In genomic region chr4:129701503-129702377, GRCm38 (mm10) we compare ENCODE assay signal across 8 mouse cellular contexts. TPM values are rescaled to one million over a fixed set of nuclear protein-coding genes. Genes with fewer than 3 reads are reported as not detected.
DNase-seq lines count a peak whose midpoint lies in the region; ATAC-seq and TF ChIP-seq lines count a peak whose summit lies in the region.

No protein-coding gene starts in this region.

- H3K9ac ChIP-seq in ES-E14 (ENCODE audit: insufficient read depth, low read depth, low read length, poor library complexity, severe bottlenecking), result no peak overlapping the region
- peak overlapping the region; percentile 48 for H3K9ac ChIP-seq in forebrain, embryonic 13.5 days
- H3K9ac ChIP-seq in liver, embryonic 16.5 days (ENCODE audit: low read depth, low read length), result no peak overlapping the region
- peak overlapping the region; percentile 47 for H3K9ac ChIP-seq in neural tube, embryonic 13.5 days

- peak; percentile 91 for DNase-seq in ES-E14 (ENCODE audit: low read depth, low spot score)
- peak; percentile 75 for DNase-seq in cerebellum, adult 11 months
- DNase-seq in heart, postnatal 10 days, result peak; percentile 91 to 93
- DNase-seq in kidney, postnatal 4 days, result peak; percentile 90 to 92
- DNase-seq in telencephalon, adult 2 months (ENCODE audit: low read depth, low spot score), result peak; percentile 79

- H3K4me2 ChIP-seq in forebrain, embryonic 13.5 days, result peak overlapping the region; percentile 15
- H3K4me2 ChIP-seq in liver, embryonic 16.5 days (ENCODE audit: low read depth, low read length), result peak overlapping the region; percentile 51
- H3K4me2 ChIP-seq in neural tube, embryonic 13.5 days, result peak overlapping the region; percentile 19

- ATAC-seq in forebrain, embryonic 13.5 days, result peak; percentile 33
- peak; percentile 17 for ATAC-seq in liver, embryonic 16.5 days (ENCODE audit: low read depth)
- ATAC-seq in neural tube, embryonic 13.5 days (ENCODE audit: low read depth), result peak; percentile 17; the same call in 1 of the 2 replicates

- no peak overlapping the region for H3K4me3 ChIP-seq in ES-E14 (ENCODE audit: insufficient read depth in 1 of 2, low read depth in 1 of 2, low read length in 2 of 2, poor library complexity in 1 of 2, severe bottlenecking in 1 of 2)
- no peak overlapping the region for H3K4me3 ChIP-seq in forebrain, embryonic 13.5 days
- 0 out of 2 replicates have a peak overlapping the region, but pooled peaks have one; percentile 22 for H3K4me3 ChIP-seq in liver, embryonic 16.5 days (ENCODE audit: low read depth, low read length)
- H3K4me3 ChIP-seq in neural tube, embryonic 13.5 days, result no peak overlapping the region

- intact Hi-C loops in heart, postnatal 10 days (cut with DNase I), result loop anchor here (2.0 to 10.0 kb wide), 5 partner anchors 41 to 383 kb away; partner anchors contain the start of genes Adgrb2, Khdrbs1 and Spocd1

- in situ Hi-C loops in ES-E14 (cut with MboI; ENCODE audit: low sequenced_read_pairs in 2 of 2, unreplicated experiment in 2 of 2), result no loop called here

- no peaks in the 10 kb centered on the region; a peak in 1 of 4 replicates for H3K4me1 ChIP-seq in ES-E14 (ENCODE audit: control insufficient read depth in 2 of 2, insufficient read depth in 2 of 2, low read length in 2 of 2, poor library complexity in 1 of 2)
- H3K4me1 ChIP-seq in forebrain, embryonic 13.5 days, result peaks cover 50% of the 10 kb centered on the region
- H3K4me1 ChIP-seq in liver, embryonic 16.5 days (ENCODE audit: control insufficient read depth, low read depth, low read length), result peaks cover 10% of the 10 kb centered on the region
- peaks cover 76% of the 10 kb centered on the region for H3K4me1 ChIP-seq in neural tube, embryonic 13.5 days (replicated peaks)

- no peaks in the 10 kb centered on the region for H3K9me3 ChIP-seq in ES-E14 (ENCODE audit: control insufficient read depth, insufficient read depth, low read depth, low read length)
- no peaks in the 10 kb centered on the region for H3K9me3 ChIP-seq in forebrain, embryonic 13.5 days (replicated peaks)
- H3K9me3 ChIP-seq in liver, embryonic 16.5 days (replicated peaks; ENCODE audit: control insufficient read depth, low read length), result no peaks in the 10 kb centered on the region
- no peaks in the 10 kb centered on the region for H3K9me3 ChIP-seq in neural tube, embryonic 13.5 days

- no peaks in the 10 kb centered on the region for H3K27me3 ChIP-seq in forebrain, embryonic 13.5 days
- H3K27me3 ChIP-seq in liver, embryonic 16.5 days (ENCODE audit: control insufficient read depth, insufficient read depth, low read depth, low read length), result no peaks in the 10 kb centered on the region
- H3K27me3 ChIP-seq in neural tube, embryonic 13.5 days, result no peaks in the 10 kb centered on the region

- H3K27ac ChIP-seq in ES-E14 (ENCODE audit: insufficient read depth, low read depth, low read length, poor library complexity, severe bottlenecking), result no peak overlapping the region
- H3K27ac ChIP-seq in forebrain, embryonic 13.5 days, result peak overlapping the region; percentile 91
- no peak overlapping the region for H3K27ac ChIP-seq in liver, embryonic 16.5 days (ENCODE audit: low read length)
- H3K27ac ChIP-seq in neural tube, embryonic 13.5 days (replicated peaks), result peak overlapping the region; percentile 91

- WGBS in forebrain, embryonic 13.5 days, result 40% methylated on average over 17 of the region's 17 CpGs
- 38% methylated on average over 17 of the region's 17 CpGs for WGBS in liver, embryonic 16.5 days (ENCODE audit: insufficient replicate concordance)
- 52% methylated on average over 17 of the region's 17 CpGs for WGBS in neural tube, embryonic 13.5 days

- peaks cover 14% of the 10 kb centered on the region for H3K36me3 ChIP-seq in ES-E14 (ENCODE audit: control insufficient read depth, insufficient read depth, low read length, poor library complexity, severe bottlenecking)
- H3K36me3 ChIP-seq in forebrain, embryonic 13.5 days (ENCODE audit: poor library complexity, severe bottlenecking), result peaks cover 37% of the 10 kb centered on the region
- H3K36me3 ChIP-seq in liver, embryonic 16.5 days (ENCODE audit: control insufficient read depth, insufficient read depth), result 0 out of 2 replicates have a peak, but pooled peaks cover 4% of the 10 kb centered on the region
- H3K36me3 ChIP-seq in neural tube, embryonic 13.5 days, result peaks cover 36% of the 10 kb centered on the region

TF ChIP-seq in ES-E14, 5 proteins besides CTCF, POLR2A, EP300 and RAD21:
- no peak for TF ChIP-seq ZNF384 (IDR thresholded peaks at IDR 0.05; ENCODE audit: low read depth, low read length)
TF ChIP-seq in ES-E14: peak in this region for 0.

RNA-seq across cellular contexts. Expression of gene Tmem39b, which starts 5.1 kb away (rescaled TPM):
- 15.8 and 16.9 TPM in 2 replicates for total RNA-seq in ES-E14 (2012; rRNA removed)
- 15.5 and 21.1 TPM in 2 replicates for polyA plus RNA-seq in forebrain, embryonic 13.5 days (2015; fragmentation: Nextera tagmentation; extraction: Ambion mirVana)
- 1 to 10 TPM; 4.6 to 6.2 TPM for total RNA-seq in heart, postnatal 10 days (2021)
- 3.3 TPM in 2 replicates for polyA plus RNA-seq in liver, embryonic 16.5 days (2015; fragmentation: Nextera tagmentation; extraction: Ambion mirVana)
- polyA plus RNA-seq in neural tube, embryonic 13.5 days (2015; fragmentation: Nextera tagmentation; extraction: Ambion mirVana), result 13.5 TPM in 2 replicates

RNA-seq across cellular contexts. Expression of gene Kpna6, which starts 29.2 kb away (rescaled TPM):
- 29.4 and 39.4 TPM in 2 replicates for total RNA-seq in ES-E14 (2012; rRNA removed)
- 14.4 and 15.8 TPM in 2 replicates for polyA plus RNA-seq in forebrain, embryonic 13.5 days (2015; fragmentation: Nextera tagmentation; extraction: Ambion mirVana)
- 10 to 100 TPM; 73.5 to 75.9 TPM for total RNA-seq in heart, postnatal 10 days (2021)
- 6.9 and 7.0 TPM in 2 replicates for polyA plus RNA-seq in liver, embryonic 16.5 days (2015; fragmentation: Nextera tagmentation; extraction: Ambion mirVana)
- polyA plus RNA-seq in neural tube, embryonic 13.5 days (2015; fragmentation: Nextera tagmentation; extraction: Ambion mirVana), result 14.7 and 16.2 TPM in 2 replicates

RNA-seq across cellular contexts. Expression of gene Khdrbs1, which starts 40.4 kb away (rescaled TPM):
- 39.6 and 58.2 TPM in 2 replicates for total RNA-seq in ES-E14 (2012; rRNA removed)
- polyA plus RNA-seq in forebrain, embryonic 13.5 days (2015; fragmentation: Nextera tagmentation; extraction: Ambion mirVana), result 190 TPM in 2 replicates
- total RNA-seq in heart, postnatal 10 days (2021), result 10 to 100 TPM; 67.8 to 76.8 TPM
- 19.6 and 20.2 TPM in 2 replicates for polyA plus RNA-seq in liver, embryonic 16.5 days (2015; fragmentation: Nextera tagmentation; extraction: Ambion mirVana)
- polyA plus RNA-seq in neural tube, embryonic 13.5 days (2015; fragmentation: Nextera tagmentation; extraction: Ambion mirVana), result 150 and 165 TPM in 2 replicates

Comparison
In these comparisons a context has a peak if more than half of its experiments do, and no peak if none do; other contexts are left out.
1. H3K27ac ChIP-seq: peak in forebrain, embryonic 13.5 days (single experiment) and neural tube, embryonic 13.5 days (single experiment); none in ES-E14 (single experiment) and liver, embryonic 16.5 days (single experiment).
2. H3K9ac ChIP-seq: peak in forebrain, embryonic 13.5 days (single experiment) and neural tube, embryonic 13.5 days (single experiment); none in ES-E14 (single experiment) and liver, embryonic 16.5 days (single experiment).
3. Peak in every context shown above with its lines, with median percentiles within 50 percentile points of each other: DNase-seq, ATAC-seq and H3K4me2 ChIP-seq.